Mouse (Mus musculus): Measurements from ENCODE around the gene Nxpe3. TPM values are rescaled to one million over a fixed set of nuclear protein-coding genes. Genes with fewer than 3 reads are reported as not detected.

Gene Nxpe3
- total and polyA plus RNA-seq, 2 experiments from 2014 or later = 1.2 to 1.8 TPM

DNA sequence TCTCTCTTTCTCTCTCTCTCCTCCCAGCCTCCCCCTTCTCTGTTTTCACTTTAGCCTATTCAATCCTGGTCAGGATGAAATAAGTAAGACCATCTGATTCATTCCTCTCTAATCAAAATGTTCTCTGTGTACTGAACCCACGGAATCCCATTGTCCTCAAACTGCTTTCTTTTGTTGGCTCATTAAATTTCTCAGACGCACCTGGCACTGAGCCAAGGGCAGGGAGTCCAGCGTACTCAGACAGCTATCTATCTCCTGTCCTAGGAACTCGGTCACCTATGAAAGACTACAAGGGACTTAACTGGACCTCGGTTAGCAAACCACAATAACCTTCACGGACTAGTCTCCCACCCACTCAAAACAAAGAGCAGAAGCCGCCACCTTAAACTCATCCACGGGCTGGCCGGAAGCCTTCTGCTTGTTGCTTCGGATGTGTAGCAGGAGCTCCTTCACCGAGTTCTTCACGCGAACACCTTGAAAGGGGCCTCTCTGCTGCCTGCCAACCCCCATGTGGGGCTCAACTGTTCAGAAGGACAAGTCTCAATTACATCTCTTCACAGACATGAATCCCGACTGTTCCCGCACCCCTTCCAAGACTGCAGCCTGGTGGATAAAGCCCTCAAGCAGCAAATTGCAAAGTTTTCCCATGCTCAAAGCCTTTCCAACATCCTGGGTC is 75.8 kb downstream of the Nxpe3 start:
- H3K36me3 ChIP-seq (ENCODE audit: insufficient read depth) = peaks cover 24% of the 10 kb centered on the region
- whole genome bisulfite sequencing = 48% methylated on average over 15 of the region's 15 CpGs
- ATAC-seq (no peak), DNase-seq (no peak)
- H3K27me3 ChIP-seq (ENCODE audit: insufficient read depth, low read length) = no peaks in the 10 kb centered on the region
- no peaks in the 10 kb centered on the region for H3K9me3 ChIP-seq (ENCODE audit: low read length)
- 0 out of 2 replicates have a peak, but pooled peaks cover 6% of the 10 kb centered on the region for H3K4me1 ChIP-seq (ENCODE audit: insufficient read depth)
- TF ChIP-seq CTCF (IDR thresholded peaks at IDR 0.05; ENCODE audit: low read depth) = no peak
- peak overlapping the region; percentile 98 for H3K4me2 ChIP-seq (ENCODE audit: low read depth)
- peak overlapping the region; percentile 4; the same call in 1 of the 2 replicates for H3K4me3 ChIP-seq (ENCODE audit: low read depth, low read length)
- H3K27ac ChIP-seq (ENCODE audit: low read depth, low read length) = no peak overlapping the region
- no peak overlapping the region for H3K9ac ChIP-seq

DNA sequence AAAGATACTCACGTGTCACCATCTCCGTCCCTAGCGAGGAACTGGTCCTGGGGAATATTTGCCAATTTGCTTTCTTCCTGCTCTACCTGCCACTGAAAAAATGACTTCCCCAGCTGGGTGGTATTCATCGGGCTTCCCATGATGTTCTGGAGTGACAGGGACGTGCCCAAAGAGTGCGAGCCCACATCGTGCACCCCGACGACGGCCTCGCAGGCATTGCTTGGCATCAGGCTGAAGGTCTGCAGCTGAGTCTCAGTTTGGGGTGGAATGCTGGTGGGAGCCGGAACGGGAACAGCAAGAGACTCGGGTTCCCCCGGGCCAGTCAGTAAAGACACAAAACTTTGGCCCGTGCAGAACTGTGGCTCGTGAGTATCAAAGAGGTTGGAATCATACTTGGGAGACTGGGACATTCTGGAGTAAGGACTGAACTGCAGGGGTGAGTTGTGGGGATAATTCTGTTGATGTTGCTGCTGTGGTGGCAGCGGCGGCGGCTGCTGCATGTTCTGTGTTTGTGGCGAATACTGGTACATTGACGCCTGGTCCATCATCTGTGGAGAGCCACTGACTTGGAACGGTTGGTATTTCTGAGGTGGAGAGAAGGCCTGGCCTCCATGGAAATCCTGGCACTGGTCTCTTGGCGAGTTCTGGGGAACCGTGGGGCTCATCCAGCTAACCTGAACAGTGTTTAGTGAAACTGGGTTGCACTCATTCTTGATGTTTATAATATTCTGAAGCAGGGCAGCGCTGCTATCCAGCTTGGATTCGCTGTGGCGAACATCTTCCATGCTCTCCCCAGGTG is 77.2 kb downstream of the Nxpe3 start:
- no peak for DNase-seq
- Histone ChIP-seq H3K4me3 (ENCODE audit: low read depth, low read length) (no peak overlapping the region), H3K9ac (no peak overlapping the region), H3K27me3 (ENCODE audit: insufficient read depth, low read length) (no peaks in the 10 kb centered on the region), H3K9me3 (ENCODE audit: low read length) (no peaks in the 10 kb centered on the region), H3K27ac (ENCODE audit: low read depth, low read length) (no peak overlapping the region), H3K4me1 (ENCODE audit: insufficient read depth) (0 out of 2 replicates have a peak, but pooled peaks cover 6% of the 10 kb centered on the region), H3K4me2 (ENCODE audit: low read depth) (no peak overlapping the region), H3K36me3 (ENCODE audit: insufficient read depth) (peaks cover 34% of the 10 kb centered on the region)
- 97% methylated on average over 28 of the region's 28 CpGs for WGBS
- no peak for ATAC-seq
- TF ChIP-seq CTCF (IDR thresholded peaks at IDR 0.05; ENCODE audit: low read depth) = no peak

GRCm38 (mm10) chr16:55816202-55816941 is 78.7 kb downstream of the Nxpe3 start:
- H3K27ac ChIP-seq (ENCODE audit: low read depth, low read length) = no peak overlapping the region
- no peak overlapping the region for H3K9ac ChIP-seq
- H3K36me3 ChIP-seq (ENCODE audit: insufficient read depth) = peaks cover 35% of the 10 kb centered on the region
- 97% methylated on average over 13 of the region's 13 CpGs for WGBS
- H3K4me2 ChIP-seq (ENCODE audit: low read depth) = no peak overlapping the region
- H3K9me3 ChIP-seq (ENCODE audit: low read length) = no peaks in the 10 kb centered on the region
- no peak for DNase-seq
- H3K4me1 ChIP-seq (ENCODE audit: insufficient read depth) = 0 out of 2 replicates have a peak, but pooled peaks cover 4% of the 10 kb centered on the region
- H3K4me3 ChIP-seq (ENCODE audit: low read depth, low read length) = no peak overlapping the region
- H3K27me3 ChIP-seq (ENCODE audit: insufficient read depth, low read length) = no peaks in the 10 kb centered on the region
- no peak for ATAC-seq
- no peak for TF ChIP-seq CTCF (IDR thresholded peaks at IDR 0.05; ENCODE audit: low read depth)

DNA sequence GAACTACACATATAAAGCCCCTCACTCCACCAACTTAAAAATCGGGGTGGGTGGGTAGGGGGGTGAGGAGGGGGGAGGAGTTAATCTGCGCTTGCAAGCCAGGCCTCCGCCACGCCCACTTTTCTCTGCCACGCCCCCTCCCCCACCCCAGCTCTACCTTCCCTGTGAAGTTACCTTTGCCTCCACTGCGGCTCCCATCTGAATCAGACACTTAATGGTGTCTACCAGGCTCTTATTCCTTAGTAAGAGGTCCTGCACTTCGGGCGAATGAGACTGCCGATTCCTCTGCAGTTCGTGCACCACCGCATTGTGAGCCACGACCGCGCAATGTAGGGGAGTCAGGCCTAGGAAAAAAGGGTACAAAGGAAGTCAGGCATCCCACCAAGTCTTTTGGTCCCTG is 79.6 kb downstream of the Nxpe3 start:
- 89% methylated on average over 14 of the region's 14 CpGs for WGBS
- no peaks in the 10 kb centered on the region for H3K4me1 ChIP-seq (ENCODE audit: insufficient read depth)
- H3K27me3 ChIP-seq (ENCODE audit: insufficient read depth, low read length) = no peaks in the 10 kb centered on the region
- TF ChIP-seq CTCF (IDR thresholded peaks at IDR 0.05; ENCODE audit: low read depth) = no peak
- no peak for ATAC-seq
- peaks cover 35% of the 10 kb centered on the region for H3K36me3 ChIP-seq (ENCODE audit: insufficient read depth)
- H3K9me3 ChIP-seq (ENCODE audit: low read length) = no peaks in the 10 kb centered on the region
- H3K4me2 ChIP-seq (ENCODE audit: low read depth) = no peak overlapping the region
- DNase-seq = no peak
- H3K4me3 ChIP-seq (ENCODE audit: low read depth, low read length) = no peak overlapping the region
- H3K9ac ChIP-seq = no peak overlapping the region
- no peak overlapping the region for H3K27ac ChIP-seq (ENCODE audit: low read depth, low read length)

DNA sequence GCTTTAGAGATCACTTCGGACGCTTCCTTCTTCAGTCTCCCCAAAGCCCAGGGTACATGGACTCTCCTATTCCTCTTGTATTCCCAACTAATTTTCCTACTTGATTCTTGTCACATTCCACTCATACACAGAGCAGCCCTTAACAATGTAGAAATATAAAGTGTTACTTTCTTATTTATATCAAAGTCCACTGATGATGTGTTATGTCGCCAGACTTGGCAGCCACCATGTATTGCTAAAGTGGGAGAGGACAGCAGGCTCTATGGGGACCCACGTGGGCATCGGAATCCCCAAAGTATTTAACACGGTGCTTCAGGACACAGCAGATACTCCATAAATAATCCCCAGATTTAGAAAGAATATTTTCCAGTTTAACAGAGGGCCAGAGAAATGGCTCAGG is 80.4 kb downstream of the Nxpe3 start:
- Histone ChIP-seq H3K4me2 (ENCODE audit: low read depth) (no peak overlapping the region), H3K4me3 (ENCODE audit: low read depth, low read length) (no peak overlapping the region), H3K36me3 (ENCODE audit: insufficient read depth) (peaks cover 35% of the 10 kb centered on the region), H3K9me3 (ENCODE audit: low read length) (no peaks in the 10 kb centered on the region), H3K27ac (ENCODE audit: low read depth, low read length) (no peak overlapping the region), H3K9ac (no peak overlapping the region), H3K4me1 (ENCODE audit: insufficient read depth) (no peaks in the 10 kb centered on the region), H3K27me3 (ENCODE audit: insufficient read depth, low read length) (no peaks in the 10 kb centered on the region)
- no peak for TF ChIP-seq CTCF (IDR thresholded peaks at IDR 0.05; ENCODE audit: low read depth)
- no peak for DNase-seq
- 92% methylated on average over 6 of the region's 6 CpGs for WGBS
- ATAC-seq = no peak

GRCm38 (mm10) chr16:55813916-55814315 is 81.2 kb downstream of the Nxpe3 start:
- DNase-seq (no peak), ATAC-seq (no peak)
- no peak overlapping the region for H3K4me2 ChIP-seq (ENCODE audit: low read depth)
- no peaks in the 10 kb centered on the region for H3K4me1 ChIP-seq (ENCODE audit: insufficient read depth)
- H3K9ac ChIP-seq = no peak overlapping the region
- 80% methylated on average over 15 of the region's 15 CpGs for WGBS
- TF ChIP-seq CTCF (IDR thresholded peaks at IDR 0.05; ENCODE audit: low read depth) = no peak
- peaks cover 35% of the 10 kb centered on the region for H3K36me3 ChIP-seq (ENCODE audit: insufficient read depth)
- no peak overlapping the region for H3K27ac ChIP-seq (ENCODE audit: low read depth, low read length)
- H3K9me3 ChIP-seq (ENCODE audit: low read length) = no peaks in the 10 kb centered on the region
- no peak overlapping the region for H3K4me3 ChIP-seq (ENCODE audit: low read depth, low read length)
- no peaks in the 10 kb centered on the region for H3K27me3 ChIP-seq (ENCODE audit: insufficient read depth, low read length)
